Mouse (Mus musculus): ENCODE measurements at regions not wholly inside any gene's neighbourhood (a gene's known extent, or its start where the extent isn't known, plus 50 kb on each side); places are given as distances from the start of the nearest gene placed in this dataset.

- DNase-seq (ENCODE audit: low spot score in 2 of 2): no peak
These were observed 351.0 kb upstream of the Hs6st1 start for GRCm38 (mm10) chr1:35717166-35717565.

- no peak for DNase-seq (ENCODE audit: low spot score in 2 of 2)
These were observed 350.5 kb upstream of the Hs6st1 start for GRCm38 (mm10) chr1:35717659-35718058.

- DNase-seq (ENCODE audit: low spot score in 2 of 2): no peak
These were observed 348.1 kb upstream of the Hs6st1 start for GRCm38 (mm10) chr1:35720063-35720462.

- DNase-seq (ENCODE audit: low spot score in 2 of 2): peak in 1 of 2 experiments; percentile 11
These were observed 343.8 kb upstream of the Hs6st1 start for GRCm38 (mm10) chr1:35724366-35724900.

- peak in 1 of 2 experiments; percentile 16 for DNase-seq (ENCODE audit: low spot score in 2 of 2)
These were observed 341.6 kb upstream of the Hs6st1 start for GRCm38 (mm10) chr1:35726596-35726995.

GRCm38 (mm10) chr1:35727310-35727990 is 340.8 kb upstream of the Hs6st1 start:
- DNase-seq (ENCODE audit: low spot score in 2 of 2): peak in 1 of 2 experiments; percentile 8

- peak in 1 of 2 experiments; percentile 14 for DNase-seq (ENCODE audit: low spot score in 2 of 2)
These were observed 338.4 kb upstream of the Hs6st1 start for GRCm38 (mm10) chr1:35729785-35730295.

GRCm38 (mm10) chr1:35730309-35730708 is 337.9 kb upstream of the Hs6st1 start:
- DNase-seq (ENCODE audit: low spot score in 2 of 2): no peak

GRCm38 (mm10) chr1:35736247-35736646 is 332.0 kb upstream of the Hs6st1 start:
- no peak for DNase-seq (ENCODE audit: low spot score in 2 of 2)

- DNase-seq (ENCODE audit: low spot score in 2 of 2): no peak
These were observed 318.6 kb upstream of the Hs6st1 start for GRCm38 (mm10) chr1:35749603-35750002.

- no peak for DNase-seq (ENCODE audit: low spot score in 2 of 2)
These were observed 318.1 kb upstream of the Hs6st1 start for GRCm38 (mm10) chr1:35750092-35750521.

- DNase-seq (ENCODE audit: low spot score in 2 of 2): peak in 1 of 2 experiments; percentile 47
These were observed 315.6 kb upstream of the Hs6st1 start for GRCm38 (mm10) chr1:35752636-35753035.

GRCm38 (mm10) chr1:35754170-35754569 is 314.0 kb upstream of the Hs6st1 start:
- DNase-seq (ENCODE audit: low spot score in 2 of 2): no peak

- no peak for DNase-seq (ENCODE audit: low spot score in 2 of 2)
These were observed 309.2 kb upstream of the Hs6st1 start for GRCm38 (mm10) chr1:35759010-35759409.

GRCm38 (mm10) chr1:35759600-35759999 is 308.6 kb upstream of the Hs6st1 start:
- DNase-seq (ENCODE audit: low spot score in 2 of 2): no peak

- DNase-seq (ENCODE audit: low spot score in 2 of 2): no peak
These were observed 305.1 kb upstream of the Hs6st1 start for GRCm38 (mm10) chr1:35763051-35763450.

- DNase-seq (ENCODE audit: low spot score in 2 of 2): no peak
These were observed 304.7 kb upstream of the Hs6st1 start for GRCm38 (mm10) chr1:35763456-35763855.

GRCm38 (mm10) chr1:35764068-35764467 is 304.1 kb upstream of the Hs6st1 start:
- DNase-seq (ENCODE audit: low spot score in 2 of 2): no peak

GRCm38 (mm10) chr1:35765692-35766091 is 302.5 kb upstream of the Hs6st1 start:
- DNase-seq (ENCODE audit: low spot score in 2 of 2): no peak

GRCm38 (mm10) chr1:35766271-35766670 is 301.9 kb upstream of the Hs6st1 start:
- DNase-seq (ENCODE audit: low spot score in 2 of 2): no peak

GRCm38 (mm10) chr1:35772567-35772966 is 295.6 kb upstream of the Hs6st1 start:
- DNase-seq (ENCODE audit: low spot score in 2 of 2): no peak

GRCm38 (mm10) chr1:35774566-35774965 is 293.6 kb upstream of the Hs6st1 start:
- DNase-seq (ENCODE audit: low spot score in 2 of 2): no peak

GRCm38 (mm10) chr1:35782668-35783067 is 285.5 kb upstream of the Hs6st1 start:
- DNase-seq (ENCODE audit: low spot score in 2 of 2): no peak

Measured in urinary bladder, postnatal 4 days (tissue).